Mouse (Mus musculus) cerebellum, adult 2 months (tissue): ENCODE data around the gene Plce1.

ENCODE experiments used
- CTCF ChIP-seq: fragments of 200-500 bp; IDR thresholded peaks from 2 replicates; pipeline ENCODE4 v1.5.1; 2011; ENCODE audit warnings: low read depth, mild to moderate bottlenecking, control low read depth, low read length, moderate library complexity, borderline replicate concordance; ENCODE audit not compliant: insufficient read depth
- POLR2A ChIP-seq: fragments of 200-500 bp; IDR thresholded peaks from 2 replicates; pipeline ENCODE4 v1.6.1; 2011; ENCODE audit warnings: low read length, control low read depth, borderline replicate concordance; ENCODE audit not compliant: insufficient read depth

DNA sequence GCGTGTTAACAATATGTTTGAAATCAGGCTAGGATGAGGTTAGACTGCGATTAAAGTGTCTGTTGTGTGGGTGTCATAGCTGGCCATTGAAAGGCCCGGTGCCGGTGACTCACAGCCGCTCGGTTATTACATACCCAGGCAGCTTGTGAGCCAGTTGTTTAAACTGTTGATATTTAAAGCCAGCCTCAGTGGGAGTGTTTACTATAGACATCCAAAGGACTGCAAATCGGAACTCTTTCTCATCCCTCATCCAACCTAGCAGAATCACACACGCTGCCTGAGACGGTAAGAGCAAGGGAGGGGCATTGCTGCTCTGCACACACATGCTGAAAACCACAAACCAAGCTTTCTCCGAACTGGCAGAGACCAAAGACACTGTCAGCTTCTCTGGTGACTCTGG, 25.7 kb upstream of the Plce1 start:
- no peak for TF ChIP-seq CTCF
- no peak for TF ChIP-seq POLR2A
